Mouse (Mus musculus) thymus, postnatal 25 days (tissue): ENCODE results near the gene Lrrc25.

ENCODE experiments used
- DNase-seq: peaks from one replicate; pipeline ENCODE4 v3.0.0; 2022

The Lrrc25 gene

DNA sequence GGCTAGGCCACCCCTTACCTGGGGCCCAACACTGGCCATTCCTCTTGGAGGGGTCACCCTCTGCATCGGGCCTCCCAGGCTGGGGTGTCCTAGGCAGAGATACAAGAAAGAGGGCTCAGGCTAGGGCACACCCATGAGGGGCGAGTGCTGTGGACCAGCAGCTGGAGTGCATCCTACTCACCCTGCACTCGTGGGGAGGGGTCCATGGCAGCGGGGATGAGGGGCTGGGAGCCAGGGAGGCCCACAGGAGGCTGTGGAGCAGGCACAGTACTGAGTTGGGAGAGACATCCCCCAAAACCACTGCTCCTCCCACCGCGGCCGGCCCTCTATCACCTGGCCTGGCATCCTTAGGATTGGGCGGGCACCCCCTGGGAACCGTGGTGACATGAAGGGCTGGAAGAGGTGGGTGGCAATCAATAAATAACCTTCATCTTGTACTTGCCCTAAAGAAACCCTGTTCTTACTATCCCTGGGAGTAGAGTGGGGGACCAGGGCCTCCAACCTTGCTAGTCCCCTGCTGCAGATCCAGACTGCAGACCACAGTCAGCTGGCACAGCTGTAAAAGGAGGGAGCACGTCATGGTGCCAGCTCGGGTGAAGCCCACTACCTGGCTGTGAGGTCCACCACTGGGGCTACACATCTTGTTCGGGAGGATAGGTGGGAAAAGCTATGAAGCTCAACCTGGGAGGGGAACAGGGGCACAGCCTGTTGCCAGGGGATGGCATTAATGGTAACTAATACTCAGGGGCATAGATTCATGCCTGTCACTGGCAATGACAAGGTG, 16.3 kb upstream of the Lrrc25 start:
- DNase-seq = no peak

DNA sequence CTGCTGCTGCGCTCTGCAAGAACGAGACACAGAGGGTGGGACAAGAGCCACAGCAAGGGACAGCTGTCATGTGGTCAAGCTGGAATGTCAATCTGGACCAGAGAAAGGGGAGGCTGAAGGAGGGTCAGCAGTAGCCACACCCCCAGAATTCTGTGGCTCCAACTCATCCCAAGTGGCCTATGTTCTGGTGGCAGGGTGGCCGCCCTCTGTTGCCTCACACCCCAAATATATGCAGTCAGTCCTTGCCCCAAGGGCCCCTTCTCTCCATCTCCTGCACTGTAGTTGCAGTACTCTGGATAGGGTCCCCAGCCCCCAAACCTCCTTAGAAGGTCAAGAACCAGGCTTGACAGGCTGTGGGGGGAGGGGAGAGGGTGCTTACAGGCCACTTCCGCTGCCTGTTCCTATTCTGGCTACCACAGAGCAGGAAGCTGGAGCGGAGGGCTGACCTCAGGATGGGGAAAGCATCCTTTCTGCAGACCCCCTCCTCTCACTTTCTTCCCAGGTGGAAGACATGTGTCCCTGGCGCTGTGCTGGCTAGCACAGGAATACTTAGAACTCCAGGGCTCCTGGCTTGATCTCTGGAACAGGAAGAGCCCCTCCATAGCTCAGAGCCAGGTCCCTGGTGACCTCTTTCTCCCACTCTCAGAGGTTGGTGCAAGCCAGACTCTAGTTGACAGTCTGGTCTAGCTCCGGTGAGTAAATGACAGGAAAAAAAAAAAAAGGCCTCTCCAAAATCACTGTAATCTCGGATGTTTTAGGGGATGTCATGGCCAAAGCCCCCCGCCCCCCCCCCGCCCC, 15.3 kb upstream of the Lrrc25 start:
- DNase-seq = peak; percentile 30

DNA sequence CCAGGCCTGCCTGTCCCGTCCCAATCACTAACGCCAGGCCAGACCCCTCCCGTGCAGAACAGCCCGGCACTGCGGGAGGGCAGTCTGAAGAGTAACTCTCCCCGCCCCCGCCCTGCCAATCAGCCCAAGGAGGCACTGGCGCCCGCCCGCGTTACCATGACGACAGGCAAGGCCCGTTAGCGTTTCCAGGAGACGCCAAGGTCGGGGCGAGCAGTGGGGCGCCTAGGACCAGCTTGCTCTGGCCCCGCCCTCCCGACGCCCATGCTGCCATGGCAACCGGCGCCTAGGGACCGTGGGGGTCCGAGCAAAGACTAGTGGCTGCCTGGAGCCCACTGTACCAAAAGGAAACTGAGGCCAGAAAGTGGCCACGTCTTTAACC, 14.7 kb upstream of the Lrrc25 start:
- DNase-seq = peak; percentile 64

DNA sequence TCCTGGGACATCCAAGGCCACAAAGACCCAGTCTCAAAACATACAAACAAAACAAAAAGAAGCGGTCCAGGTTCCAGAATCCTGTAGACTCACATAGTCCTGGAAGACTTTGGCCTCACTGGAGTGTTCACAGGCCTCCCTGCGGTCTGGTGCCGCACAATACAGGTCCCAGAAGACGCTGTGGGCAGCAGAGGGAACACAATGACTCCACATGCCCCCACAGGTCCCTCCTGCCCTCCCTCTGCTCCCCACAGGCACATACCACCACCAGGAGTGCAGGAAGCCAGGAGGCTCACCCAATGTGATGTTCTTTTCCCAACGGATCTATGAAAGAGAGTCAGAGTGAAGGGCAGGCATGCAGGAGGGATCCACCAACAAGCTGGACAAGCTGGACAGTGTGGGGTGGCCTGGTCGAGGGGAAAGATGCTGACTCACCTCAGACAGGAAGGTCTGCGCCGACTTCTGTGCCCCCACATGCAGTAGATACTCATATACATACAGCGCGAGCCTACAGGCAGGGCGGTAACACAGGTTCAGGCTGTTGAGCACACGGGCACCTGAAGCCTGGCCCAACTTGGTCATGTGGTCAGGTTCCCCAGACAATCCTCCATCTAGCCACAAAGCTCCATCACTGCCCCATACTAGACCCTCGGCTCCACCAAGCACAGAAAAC, 13.7 kb upstream of the Lrrc25 start:
- DNase-seq = no peak

DNA sequence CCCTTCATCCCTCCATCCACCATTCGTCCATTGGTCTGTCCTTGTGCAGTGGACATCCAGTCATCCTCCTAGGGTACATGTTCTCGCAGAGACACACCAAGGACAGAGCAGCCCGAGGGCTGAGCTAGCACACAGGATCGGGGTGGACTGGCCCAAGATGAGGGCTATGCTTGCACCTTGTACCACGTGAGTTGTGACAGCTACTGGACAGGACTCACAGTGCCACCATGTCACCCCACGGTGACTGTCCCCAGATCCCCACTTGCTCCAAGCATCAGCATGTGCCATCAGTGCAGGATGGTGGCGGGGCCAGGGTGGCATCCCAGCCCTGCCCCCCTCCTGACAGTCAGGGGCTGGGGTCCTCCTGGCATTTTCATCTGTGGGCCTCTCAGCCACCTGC, 11.4 kb upstream of the Lrrc25 start:
- no peak for DNase-seq

DNA sequence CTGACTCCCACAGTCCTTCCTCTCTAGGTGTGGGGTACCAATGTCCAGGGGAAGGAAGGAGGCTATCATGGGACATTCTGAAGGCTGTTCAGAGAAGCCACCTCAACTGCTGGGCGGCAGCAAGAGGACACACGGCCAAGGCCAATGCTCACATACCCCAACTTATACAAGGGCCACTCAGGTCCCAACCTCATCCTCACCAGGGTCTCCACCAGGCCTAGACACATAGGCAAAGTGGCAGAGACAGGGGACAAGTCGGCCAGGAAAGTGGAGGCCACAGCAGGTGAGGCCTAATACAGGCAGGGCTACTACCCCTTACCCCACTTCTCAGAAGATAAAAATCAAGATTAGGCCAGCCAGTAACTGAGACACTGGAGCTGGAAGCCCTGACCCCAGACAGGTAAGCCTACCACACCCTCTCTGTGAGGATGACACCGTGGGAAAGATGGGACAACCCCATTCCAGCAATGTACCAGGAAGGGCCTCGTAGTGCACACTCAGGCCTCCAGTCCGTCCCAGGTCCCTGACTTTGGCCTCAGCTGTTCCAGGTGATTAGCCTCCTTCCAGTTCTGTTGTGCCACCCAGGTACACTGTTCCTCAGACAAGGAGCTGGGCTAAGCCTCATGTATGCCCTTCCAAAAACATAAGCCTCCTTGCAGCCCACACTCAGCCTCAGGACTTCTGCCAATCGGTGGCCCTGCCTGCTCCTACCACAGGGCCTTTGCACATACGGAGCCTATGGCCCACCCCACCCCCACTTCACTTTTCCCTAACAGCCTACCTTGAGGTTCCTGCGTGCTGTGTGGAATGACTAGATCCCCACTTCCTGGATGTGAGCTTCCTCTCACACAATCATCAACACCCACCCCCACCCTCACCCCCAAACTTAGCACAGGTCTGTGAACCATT, 9.8 kb upstream of the Lrrc25 start:
- DNase-seq = no peak

DNA sequence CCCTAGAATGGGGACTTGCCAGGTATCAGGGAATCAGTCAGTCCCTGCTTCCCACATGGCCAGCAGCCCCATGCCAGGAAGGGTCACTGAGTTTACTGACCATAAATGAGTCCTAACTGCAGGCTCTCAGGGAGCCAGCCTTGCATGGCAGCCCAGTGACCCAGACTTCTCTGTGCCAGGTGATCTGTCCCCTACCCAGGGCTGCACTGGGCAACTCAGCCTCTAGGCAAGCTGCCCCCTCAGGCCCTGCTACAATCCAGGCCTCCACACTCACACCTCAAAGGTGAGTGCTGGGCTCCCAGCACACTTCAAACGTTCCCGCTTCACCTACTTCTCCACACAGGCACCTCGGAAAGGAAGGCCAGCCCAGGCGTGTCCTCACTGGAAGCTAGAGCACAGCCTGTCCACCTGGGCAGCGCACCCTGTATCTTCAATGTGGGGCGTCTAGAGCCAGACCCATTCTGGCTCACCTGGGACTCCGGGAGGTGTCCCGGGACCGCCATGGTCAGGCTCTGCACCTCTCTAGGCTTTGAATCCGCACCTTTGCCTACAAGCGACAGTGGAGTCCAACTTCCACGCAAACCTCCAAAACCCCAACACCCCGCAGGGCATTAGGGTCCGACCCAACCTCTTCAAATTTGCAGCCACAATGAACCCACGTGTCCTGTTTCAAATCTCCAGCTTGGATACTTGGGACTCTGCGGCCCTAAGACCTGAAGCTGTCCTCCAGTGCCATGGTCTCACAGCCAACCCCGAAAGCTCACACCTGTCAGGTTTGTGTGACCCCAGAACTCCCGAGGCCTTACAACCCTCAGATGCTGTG, 9.0 kb upstream of the Lrrc25 start:
- no peak for DNase-seq

DNA sequence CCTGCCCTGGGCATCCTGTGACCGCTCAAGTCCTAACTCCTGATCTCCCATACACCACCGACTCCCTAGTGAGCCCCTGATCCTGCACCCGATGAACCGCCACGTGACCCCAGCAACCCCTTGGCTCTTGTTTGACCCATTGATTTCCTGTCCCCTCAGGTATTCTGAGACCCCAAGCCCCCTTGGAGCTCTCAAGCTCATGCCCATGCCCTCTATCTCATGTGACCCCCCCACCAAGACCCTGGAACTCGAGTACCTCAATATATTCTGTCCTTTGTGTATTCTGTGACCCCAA, 8.4 kb upstream of the Lrrc25 start:
- DNase-seq = no peak

DNA sequence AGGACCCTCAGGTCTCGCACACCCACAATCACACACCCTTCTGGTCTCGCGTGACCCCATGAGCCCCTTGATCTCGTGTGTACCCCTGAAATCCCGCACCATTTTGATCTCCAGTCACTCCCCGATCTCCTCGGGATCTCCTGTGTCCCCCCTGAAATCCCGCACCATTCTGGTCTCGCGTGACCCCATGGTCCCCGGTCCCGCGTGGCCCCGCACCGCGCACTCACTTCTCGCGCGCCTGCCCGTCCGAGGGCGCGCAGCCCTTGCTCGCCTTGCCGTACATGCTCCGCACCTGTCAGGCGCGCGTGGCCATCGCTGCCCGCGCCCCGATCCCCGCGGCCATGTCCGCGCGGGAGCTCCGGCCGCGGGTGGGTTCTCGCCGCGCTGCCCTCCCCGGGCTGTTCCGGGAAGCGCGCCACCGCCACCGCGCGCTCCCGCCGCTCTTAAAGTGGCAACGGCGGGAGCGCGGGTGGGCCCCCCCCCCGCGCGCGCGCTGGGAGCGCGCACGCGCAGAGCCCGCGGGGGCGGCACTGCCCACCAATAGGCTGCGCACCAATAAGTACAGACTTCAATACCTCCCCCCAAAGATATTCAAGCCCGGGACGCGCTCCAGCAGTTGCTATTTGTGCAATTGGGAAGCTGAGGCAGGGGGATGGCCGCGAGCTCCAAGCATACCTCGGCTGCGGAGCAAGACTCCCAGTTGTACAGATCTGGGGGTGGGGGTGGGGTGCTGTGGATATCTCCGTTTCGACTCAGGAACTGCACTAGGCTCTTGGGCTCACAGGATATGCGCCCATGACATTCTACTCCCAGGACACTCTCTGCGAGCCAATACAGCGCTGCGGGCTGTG, 7.8 kb upstream of the Lrrc25 start:
- peak; percentile 62 for DNase-seq

DNA sequence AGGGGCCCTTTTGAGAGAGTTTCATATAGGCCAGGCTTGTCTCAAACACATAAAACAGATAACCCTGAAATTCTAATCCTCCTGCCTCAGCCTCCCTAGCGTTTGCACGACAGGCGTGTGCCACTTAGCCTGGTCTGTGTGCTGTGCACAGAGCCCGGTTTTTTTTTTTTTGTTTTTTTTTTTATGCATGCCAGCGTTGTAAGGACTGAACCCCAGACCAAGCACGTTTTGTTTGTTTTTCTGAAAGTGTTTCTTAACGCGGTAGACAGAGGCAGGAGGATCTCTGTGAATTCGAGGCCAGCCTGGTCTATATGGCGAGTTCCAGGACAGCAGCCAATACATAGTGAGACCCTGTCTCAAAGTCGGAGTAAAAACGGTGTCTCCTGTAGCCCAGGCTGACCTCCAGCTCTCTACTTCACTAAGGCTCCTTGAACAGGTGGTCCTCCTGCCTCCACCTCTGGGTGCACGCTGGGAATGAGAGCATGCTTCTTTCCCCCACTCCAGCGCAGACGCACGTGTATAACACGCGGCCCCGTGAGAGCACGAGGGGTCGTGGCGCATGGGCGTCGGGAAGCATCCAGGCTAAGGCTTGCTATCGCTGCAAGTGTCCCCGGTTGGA, 7.1 kb upstream of the Lrrc25 start, which contains the start of gene Ssbp4:
Gene Ssbp4, minus strand, starts transcription at position 124 of the 619 bp plus-strand sequence.
- DNase-seq = no peak

DNA sequence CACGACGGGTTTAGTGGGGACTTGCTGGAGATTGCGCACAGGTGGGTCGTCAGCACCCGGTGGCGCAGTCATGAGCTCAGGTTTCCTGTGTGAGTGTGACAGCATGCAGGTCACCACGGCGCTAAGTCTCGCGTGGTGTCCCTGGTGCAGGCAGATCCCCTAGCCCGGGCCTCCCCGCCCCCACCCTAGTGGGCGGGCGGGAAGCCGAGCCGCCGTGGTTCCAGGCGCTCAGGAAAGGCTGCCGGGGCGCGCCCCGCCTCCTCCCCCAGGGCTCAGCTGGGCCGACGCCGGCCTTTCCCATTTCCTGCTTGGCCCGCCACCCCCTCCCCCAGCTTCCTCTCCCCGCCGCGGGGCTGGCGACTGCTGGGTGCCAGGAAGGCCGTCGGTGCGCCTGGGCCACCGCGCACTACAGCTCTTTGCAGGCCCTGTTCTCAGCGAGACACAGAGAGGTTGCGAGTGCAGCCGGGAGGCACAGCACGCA, 6.5 kb upstream of the Lrrc25 start:
- DNase-seq = peak; percentile 90

DNA sequence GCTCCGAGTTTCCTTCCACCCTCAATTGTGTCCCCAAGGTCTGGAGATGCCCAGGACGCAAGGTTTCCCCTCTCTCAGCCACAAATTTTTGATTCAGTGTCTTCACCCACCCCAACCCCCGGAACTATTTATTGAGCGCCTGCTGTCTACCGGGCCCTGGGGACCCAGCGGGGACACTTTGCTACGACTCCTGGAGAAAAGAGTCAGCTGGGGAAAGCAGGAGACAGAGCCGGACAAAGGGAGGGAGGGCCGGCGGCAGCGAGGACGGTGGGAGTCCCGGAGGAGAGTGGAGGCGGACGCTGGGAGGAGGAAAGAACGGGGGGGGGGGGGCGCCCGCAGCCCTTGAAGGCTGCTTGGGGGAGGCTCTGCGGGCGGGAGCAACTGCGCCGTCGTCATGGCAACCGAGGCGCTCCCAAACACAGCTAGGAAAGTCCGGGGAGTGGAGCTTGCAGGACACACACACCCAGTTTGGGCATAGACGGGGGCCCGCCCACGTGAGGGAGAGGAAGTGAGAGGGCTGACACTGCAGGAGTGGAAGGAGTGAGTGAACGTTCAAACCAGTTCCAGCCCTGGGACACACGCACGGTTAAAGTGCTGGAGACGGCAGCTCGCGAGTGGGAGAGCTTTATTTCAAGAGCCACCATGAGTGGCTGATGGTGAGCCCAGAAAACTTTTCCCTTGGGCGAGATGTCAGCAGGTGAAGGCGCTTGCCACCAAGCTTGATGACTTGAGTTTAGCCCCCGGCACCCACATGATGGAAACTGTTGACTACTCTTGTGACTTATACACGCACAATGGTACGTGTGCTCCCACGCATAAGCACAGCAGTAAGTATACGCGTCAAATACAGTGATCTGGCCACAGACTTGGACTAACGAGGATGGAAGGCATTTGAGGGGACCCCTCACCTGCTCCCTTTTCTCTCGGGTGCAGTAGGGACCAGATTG, 5.8 kb upstream of the Lrrc25 start:
- peak; percentile 82 for DNase-seq

DNA sequence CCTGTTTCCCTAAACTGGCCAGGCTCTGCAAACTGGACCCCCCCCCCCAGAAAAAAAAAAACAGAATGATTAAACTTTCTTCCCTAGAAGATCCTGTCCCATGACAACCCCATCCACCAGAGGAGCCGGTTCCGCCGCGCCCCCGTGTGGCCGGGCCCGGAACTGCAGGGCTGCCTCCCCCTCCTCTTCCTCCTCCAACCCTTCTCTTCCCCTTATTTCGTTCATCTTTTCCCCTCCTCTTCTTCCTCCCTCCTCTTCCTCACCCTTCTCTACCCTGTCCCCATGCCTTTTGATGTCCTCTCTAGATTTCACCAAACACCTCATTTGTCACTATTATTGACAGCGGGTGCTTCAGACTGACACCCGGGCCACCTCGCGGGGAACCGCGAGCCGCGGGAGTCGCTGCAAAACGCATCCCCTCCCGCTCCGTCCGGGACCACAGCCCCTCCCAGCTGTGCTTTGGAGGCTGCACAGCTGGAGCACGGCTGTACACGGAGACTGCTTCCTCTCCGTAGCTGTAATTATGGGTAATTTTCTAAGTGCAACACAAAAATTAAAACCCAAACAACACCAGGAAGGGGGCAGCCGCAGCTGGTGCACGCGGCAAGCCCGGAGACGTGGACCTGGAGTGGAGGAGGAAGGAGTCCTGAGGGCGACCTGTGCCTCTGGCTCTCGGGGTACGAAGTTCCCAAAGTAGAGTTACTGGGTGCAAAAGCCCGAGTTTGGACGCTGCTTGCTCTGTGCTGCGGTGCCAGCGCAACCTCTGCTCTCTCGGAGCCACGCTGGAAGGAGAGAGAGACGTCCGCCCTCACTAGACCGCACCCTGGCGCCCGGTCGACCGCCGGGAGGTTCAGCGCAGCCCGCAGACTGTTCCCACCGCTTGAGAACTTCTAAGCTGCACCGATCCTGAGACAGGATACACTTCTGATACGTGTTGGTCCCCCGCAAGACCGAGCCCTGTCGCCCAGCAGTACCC, 4.9 kb upstream of the Lrrc25 start:
- DNase-seq = peak; percentile 92

DNA sequence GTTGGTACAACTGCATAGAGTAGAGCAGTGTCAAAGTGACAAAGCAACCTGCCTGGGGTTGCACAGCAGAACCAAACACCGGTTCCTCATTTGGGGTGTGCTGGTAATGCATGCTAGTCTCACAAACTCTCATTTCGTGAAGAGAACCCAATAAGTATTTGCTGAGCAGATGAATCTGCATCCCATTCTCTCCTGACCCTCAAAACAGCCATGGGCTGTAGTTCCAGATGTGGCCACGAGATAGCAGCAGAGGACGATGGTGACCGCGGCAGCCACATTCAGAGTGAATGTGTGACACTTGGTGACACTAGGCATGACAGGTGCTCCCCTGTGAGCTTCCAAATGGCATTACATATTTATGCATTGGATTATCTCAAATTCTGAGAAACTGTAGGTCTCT, 4.1 kb upstream of the Lrrc25 start:
- DNase-seq = peak; percentile 94

DNA sequence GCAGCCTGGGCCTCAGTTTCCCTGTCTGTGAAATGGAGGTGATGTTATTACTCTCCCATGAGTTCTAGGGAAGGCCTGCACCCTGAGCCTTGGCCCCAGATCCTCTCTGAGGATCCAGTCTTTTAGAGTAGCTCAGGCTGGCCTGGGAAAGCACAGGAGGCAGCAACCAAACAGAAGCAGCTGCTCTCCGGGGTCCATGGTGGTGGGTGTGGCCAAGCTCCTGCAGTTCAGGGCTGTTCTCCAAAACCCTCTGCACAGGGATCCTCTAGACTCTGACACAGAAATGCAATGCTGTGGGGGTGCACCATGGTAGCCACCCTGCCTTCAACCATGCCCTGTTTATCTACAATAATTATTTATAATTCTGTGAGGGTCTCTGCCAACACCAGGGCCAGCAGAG, 2.2 kb upstream of the Lrrc25 start:
- no peak for DNase-seq

DNA sequence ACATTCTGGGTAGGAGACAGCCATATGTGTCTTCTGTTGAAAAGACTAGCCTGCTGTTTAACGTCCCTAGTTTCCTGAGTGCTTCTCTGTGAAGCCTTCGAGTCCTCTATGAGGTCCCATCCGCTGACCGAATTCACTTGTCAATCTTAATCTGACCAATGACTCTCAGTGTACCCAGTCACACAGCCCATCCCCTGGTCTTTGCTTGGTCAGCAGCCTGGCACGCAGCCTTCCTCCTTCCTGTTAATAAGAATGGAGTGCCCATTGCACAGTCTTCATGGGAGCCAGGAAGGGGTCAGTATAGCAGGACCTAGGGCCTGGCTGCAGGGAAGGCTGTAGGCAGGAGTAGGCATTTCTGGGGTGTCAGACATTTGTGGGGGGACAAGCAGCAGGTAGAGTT, 1.5 kb upstream of the Lrrc25 start:
- no peak for DNase-seq

DNA sequence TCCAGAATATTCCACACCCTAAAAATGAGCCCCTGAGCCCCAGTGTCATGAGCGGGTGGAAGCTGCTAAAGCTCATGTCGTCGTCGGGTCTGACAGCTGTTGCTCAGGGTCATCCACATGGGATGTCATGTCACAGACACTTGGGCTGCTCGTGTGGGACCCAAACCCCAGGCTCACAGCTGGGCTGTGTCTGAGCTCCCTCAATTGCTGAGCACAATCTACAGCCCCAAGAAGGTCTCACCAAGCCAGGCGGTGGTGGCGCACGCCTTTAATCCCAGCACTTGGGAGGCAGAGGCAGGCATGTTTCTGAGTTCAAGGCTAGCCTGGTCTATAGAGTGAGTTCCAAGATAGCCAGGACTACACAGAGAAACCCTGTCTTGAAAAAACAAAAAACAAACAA, 674 bp upstream of the Lrrc25 start:
- no peak for DNase-seq

DNA sequence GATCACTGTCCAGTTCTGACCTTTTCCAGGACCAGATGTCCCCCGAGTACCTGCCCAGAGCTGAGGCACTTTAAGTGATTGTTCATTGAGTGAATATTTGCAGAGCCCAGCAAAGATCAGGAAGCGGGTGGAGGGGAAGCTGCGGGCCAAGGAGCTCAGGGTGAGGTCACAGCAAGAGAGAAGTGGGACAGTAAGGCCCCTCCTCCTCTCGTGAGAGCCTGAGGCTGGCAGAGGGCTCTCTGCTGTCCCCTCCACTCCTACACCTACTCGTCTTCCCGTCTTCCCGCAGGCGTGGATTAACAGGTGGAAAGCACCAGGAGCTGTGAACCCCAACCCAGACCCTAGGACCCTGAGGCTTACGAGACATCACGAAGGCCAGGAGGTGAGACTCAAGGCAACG, 690 bp downstream of the Lrrc25 start:
- DNase-seq = no peak
